Mouse (Mus musculus): ENCODE results near the gene Gpld1.

- TF ChIP-seq CTCF (IDR thresholded peaks at IDR 0.05; ENCODE audit: low read depth) (no peak), EP300 (IDR thresholded peaks at IDR 0.05; ENCODE audit: low read depth) (no peak)
These were observed 56.6 kb downstream of the Gpld1 start for GRCm38 (mm10) chr13:24999538-24999937.

Data from liver, embryonic 14.5 days (tissue).